Mouse (Mus musculus) hindbrain, embryonic 13.5 days (tissue): ENCODE results near the gene S100a14. TPM values are rescaled to one million over a fixed set of nuclear protein-coding genes. Genes with fewer than 3 reads are reported as not detected.

Source experiments
- ATAC-seq: fragments of 200-750 bp; cut with Nextera tagmentation; 2 replicates; pipeline ENCODE4 v1.8.0; 2017; ENCODE audit warnings: moderate TSS enrichment; ENCODE audit not compliant: low FRiP score
- H3K27ac ChIP-seq: fragments of 300-500 bp; sonication (generic); 2 replicates; pipeline ENCODE4 v1.5.1; 2015; ENCODE audit warnings: inconsistent platforms, mild to moderate bottlenecking, moderate library complexity
- H3K27me3 ChIP-seq: fragments of 300-500 bp; sonication (generic); 2 replicates; pipeline ENCODE4 v1.6.1; 2015; ENCODE audit warnings: mild to moderate bottlenecking, inconsistent platforms
- H3K36me3 ChIP-seq: fragments of 300-500 bp; sonication (generic); 2 replicates; pipeline ENCODE4 v1.6.1; 2015; ENCODE audit warnings: mild to moderate bottlenecking, inconsistent platforms
- H3K4me1 ChIP-seq: fragments of 300-500 bp; sonication (generic); replicated peaks from 2 replicates; pipeline ENCODE4 v1.6.1; 2015; ENCODE audit warnings: inconsistent platforms
- H3K4me2 ChIP-seq: fragments of 300-500 bp; sonication (generic); 2 replicates; pipeline ENCODE4 v1.6.1; 2015; ENCODE audit warnings: inconsistent platforms, mild to moderate bottlenecking, moderate library complexity
- H3K4me3 ChIP-seq: fragments of 300-500 bp; sonication (generic); 2 replicates; pipeline ENCODE4 v1.5.1; 2015; ENCODE audit warnings: mild to moderate bottlenecking, inconsistent platforms
- H3K9ac ChIP-seq: fragments of 300-500 bp; sonication (generic); 2 replicates; pipeline ENCODE4 v1.6.1; 2015; ENCODE audit warnings: mild to moderate bottlenecking, inconsistent platforms
- H3K9me3 ChIP-seq: fragments of 300-500 bp; sonication (generic); 2 replicates; pipeline ENCODE4 v1.6.1; 2016; ENCODE audit warnings: inconsistent platforms
- WGBS: fragments of 180-500 bp; shearing (Covaris S2); methylation state at CpG from one replicate; pipeline ENCODE4 v1.1.7; 2015; 5-methylcytosine and 5-hydroxymethylcytosine counted together
- polyA plus RNA-seq: library from polyadenylated mRNA; unstranded; fragments of >200 nt; fragmentation: Nextera tagmentation; extraction: Ambion mirVana; gene quantifications from 2 replicates; pipeline ENCODE4 v1.2.1, GENCODE M21; 2015

The S100a14 gene
- polyA plus RNA-seq, 1 experiment from 2014 or later: not detected

DNA sequence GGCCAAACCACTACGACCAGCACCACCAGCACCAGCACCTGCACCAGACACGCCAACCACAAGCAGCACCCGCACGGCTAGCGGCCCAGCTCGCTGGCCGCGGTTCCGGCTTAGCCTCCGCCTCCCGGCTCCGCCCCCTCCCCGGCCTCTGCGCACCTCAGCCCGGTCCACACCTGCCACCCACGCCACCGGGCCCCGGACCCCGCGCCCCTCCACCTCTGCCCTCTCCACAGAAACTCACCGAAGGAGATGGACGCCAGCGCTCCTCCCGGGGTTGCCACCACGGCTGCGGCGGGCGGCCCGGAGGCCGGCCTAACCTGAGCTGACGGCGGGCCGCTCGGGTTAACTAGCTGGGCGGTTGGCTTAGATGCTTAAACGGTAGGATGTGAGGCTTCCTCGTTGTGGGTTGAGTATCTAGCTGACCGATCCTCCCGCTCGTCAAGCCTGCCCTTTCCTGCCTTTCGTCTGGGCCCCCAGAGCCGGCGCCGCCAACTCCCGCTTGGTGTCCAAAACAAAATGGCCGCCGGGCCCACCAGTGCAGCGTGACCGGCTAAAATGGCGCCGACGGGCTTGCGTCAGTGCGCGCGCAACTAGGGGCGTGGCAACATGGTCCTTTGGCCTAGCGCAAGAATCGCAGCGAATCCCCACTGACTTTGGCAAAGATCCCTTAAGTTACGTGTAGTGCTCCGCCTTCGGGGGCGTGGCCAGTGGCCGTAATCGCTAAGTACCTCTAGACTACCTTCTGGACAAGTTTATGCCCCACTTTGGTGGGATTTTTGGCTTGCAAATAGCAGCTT is 17.5 kb upstream of the S100a14 start, which contains the start of gene Chtop:
Gene Chtop (minus strand): TSS at position 549 of the 797 bp plus-strand sequence.
- under 1% methylated on average over 65 of the region's 66 CpGs for WGBS
- ATAC-seq: peak; percentile 93
- H3K4me2 ChIP-seq: peak within 1 kb of the TSS; percentile 84

DNA sequence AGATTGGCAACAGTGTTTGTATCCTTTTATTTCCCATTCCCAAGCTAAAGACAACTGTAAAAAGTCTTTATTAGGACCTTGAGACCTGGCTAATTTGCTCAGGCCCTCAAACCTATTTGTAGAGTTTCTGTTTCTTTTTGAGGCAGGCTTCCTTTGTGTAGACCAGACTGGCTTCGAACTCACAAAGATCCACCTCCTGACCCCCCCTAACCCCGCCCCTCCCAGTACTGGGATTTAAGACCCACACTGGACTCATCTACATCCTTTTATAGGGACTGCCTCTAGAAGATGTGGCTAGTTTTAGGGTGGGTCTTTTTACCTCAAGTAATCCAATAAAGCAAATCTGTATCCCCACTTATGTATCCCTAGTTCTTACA is 16.9 kb upstream of the S100a14 start:
- 15% methylated on average over 2 of the region's 2 CpGs for WGBS
- peak; percentile 26 for ATAC-seq

More for the DNA sequence above, 17.5 kb upstream of the S100a14 start, which contains the start of gene Chtop:
- Histone ChIP-seq H3K27me3 (peaks cover 29% of the 10 kb centered on the region), H3K36me3 (peaks cover 32% of the 10 kb centered on the region), H3K9ac (peak within 1 kb of the TSS; percentile 98), H3K4me1 (peaks cover 29% of the 10 kb centered on the region), H3K4me3 (peak within 1 kb of the TSS; percentile 93), H3K9me3 (no peaks in the 10 kb centered on the region), H3K27ac (peak within 1 kb of the TSS; percentile 98)

DNA sequence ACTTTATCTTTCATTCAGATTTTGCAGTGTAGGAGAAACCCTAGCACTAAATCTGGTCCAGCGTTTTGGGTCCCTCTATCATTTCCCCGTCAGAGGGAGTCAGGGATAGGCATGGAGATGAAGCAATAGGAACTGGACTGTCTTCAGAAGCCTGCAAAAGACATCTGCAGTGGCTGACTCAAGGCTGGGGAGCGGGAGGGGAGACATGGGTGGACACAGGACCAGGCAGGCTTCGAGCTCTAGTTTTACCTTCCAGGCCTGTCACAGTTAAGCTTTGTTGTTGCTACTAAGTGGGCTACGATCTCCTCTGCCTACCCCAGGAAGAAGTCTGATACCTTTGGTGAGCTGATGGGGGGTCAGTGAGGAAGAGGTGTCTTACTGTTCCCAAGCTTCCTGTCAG is 14.4 kb upstream of the S100a14 start:
- H3K4me2 ChIP-seq: no peak overlapping the region
- H3K9me3 ChIP-seq: no peaks in the 10 kb centered on the region
- no peak overlapping the region for H3K27ac ChIP-seq
- H3K9ac ChIP-seq: no peak overlapping the region
- peaks cover 2% of the 10 kb centered on the region for H3K36me3 ChIP-seq
- WGBS: 94% methylated on average over 5 of the region's 5 CpGs
- ATAC-seq: no peak
- peaks cover 30% of the 10 kb centered on the region for H3K4me1 ChIP-seq
- no peak overlapping the region for H3K4me3 ChIP-seq
- peaks cover 48% of the 10 kb centered on the region for H3K27me3 ChIP-seq

More for the DNA sequence above, 16.9 kb upstream of the S100a14 start:
- Histone ChIP-seq H3K27me3 (peaks cover 34% of the 10 kb centered on the region), H3K36me3 (peaks cover 27% of the 10 kb centered on the region), H3K4me3 (peak overlapping the region; percentile 93), H3K9ac (no peak overlapping the region), H3K4me2 (peak overlapping the region; percentile 53), H3K4me1 (peaks cover 33% of the 10 kb centered on the region), H3K27ac (peak overlapping the region; percentile 59; the same call in 1 of the 2 replicates), H3K9me3 (no peaks in the 10 kb centered on the region)

DNA sequence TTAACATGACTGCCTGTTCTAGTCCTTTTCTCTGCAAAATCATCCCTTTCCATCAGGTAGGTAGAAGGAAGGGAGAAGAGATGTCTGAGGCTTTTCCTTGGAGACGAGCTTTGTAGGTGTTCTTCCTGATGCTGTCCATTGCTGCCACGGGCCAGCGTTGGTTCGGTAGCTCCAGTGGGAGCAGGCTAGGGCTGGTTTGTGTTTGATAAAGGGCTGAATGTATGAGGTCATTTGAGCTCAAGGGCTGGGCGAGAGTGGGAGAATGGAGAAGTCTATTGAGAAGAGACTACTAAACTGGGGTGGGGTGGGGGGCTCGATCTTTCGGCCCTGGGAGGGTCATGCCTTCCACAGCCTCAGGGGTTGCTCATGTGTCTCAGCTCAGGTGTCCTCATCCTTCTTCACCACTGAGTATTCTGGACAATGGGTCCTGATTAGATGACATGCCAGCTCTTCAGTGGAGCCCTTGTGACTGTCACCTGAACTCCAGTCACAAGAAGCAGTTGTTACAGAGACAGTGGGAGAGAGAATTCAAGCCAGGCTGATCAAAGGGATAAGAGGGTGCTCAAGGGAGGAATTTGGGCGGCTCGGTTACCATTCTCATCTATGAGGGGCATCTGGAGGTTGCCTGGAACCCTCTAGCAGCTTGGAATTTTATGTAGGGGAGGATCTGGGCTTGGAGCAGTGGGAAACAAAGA is 13.6 kb upstream of the S100a14 start:
- ATAC-seq: no peak

DNA sequence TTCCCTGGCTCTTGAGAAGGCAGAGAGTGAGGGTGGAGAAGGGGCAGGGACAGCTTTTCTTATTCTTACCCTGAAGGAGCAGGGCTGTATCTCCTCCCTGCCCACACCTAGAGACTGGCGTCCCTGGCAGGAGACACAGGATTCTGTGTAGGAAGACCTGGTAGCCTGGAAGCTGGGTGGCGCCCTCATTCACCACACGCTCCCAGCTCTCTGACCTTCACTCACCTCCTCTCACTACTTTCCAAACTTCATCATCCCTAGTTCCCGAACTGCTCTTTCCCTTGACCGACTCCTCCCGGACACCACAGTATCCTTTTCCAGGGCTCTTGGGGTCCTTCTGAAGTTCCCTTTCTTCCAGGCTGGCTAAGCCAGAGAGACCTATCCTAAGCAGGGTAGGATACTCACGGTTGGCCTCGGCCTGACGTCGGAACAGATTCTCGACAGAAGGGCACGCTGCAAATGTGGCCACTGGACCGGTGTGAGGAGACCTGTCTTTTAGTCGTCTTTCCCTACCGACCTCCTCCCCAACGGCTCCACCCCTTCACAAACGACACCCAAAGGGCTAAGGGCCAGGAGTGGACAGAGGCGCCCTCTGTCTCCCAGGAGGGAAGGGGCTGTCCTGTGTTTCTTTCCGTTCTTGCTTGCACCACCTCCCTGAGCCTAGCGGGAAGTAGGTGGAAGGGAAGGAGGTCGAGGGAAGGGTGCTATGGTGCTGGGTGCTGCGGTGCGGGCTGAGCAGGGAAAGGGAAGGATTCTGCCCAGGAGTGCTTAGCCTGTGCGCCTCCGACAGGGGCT is 12.7 kb upstream of the S100a14 start, which contains the start of the genes S100a1 and S100a13:
Gene S100a1 (minus strand): TSS at position 597 of the 795 bp plus-strand sequence.
Gene S100a13 (plus strand): TSS at position 640 of the 795 bp plus-strand sequence.
- H3K27me3 ChIP-seq: peaks cover 48% of the 10 kb centered on the region
- 4% methylated on average over 25 of the region's 25 CpGs for WGBS
- peak within 1 kb of the TSS; percentile 59 for H3K4me2 ChIP-seq
- H3K9ac ChIP-seq: peak within 1 kb of the TSS; percentile 43
- H3K36me3 ChIP-seq: no peaks in the 10 kb centered on the region
- no peak for ATAC-seq
- no peaks in the 10 kb centered on the region for H3K9me3 ChIP-seq
- no peak within 1 kb of the TSS for H3K27ac ChIP-seq
- peaks cover 20% of the 10 kb centered on the region for H3K4me1 ChIP-seq
- H3K4me3 ChIP-seq: peak within 1 kb of the TSS; percentile 34

More for the DNA sequence above, 13.6 kb upstream of the S100a14 start:
- peaks cover 22% of the 10 kb centered on the region for H3K4me1 ChIP-seq
- no peak overlapping the region for H3K9ac ChIP-seq
- H3K4me3 ChIP-seq: no peak overlapping the region
- H3K36me3 ChIP-seq: no peaks in the 10 kb centered on the region
- no peaks in the 10 kb centered on the region for H3K9me3 ChIP-seq
- H3K27ac ChIP-seq: no peak overlapping the region
- 80% methylated on average over 9 of the region's 9 CpGs for WGBS
- peak overlapping the region; percentile 59; the same call in 1 of the 2 replicates for H3K4me2 ChIP-seq
- H3K27me3 ChIP-seq: peaks cover 48% of the 10 kb centered on the region

DNA sequence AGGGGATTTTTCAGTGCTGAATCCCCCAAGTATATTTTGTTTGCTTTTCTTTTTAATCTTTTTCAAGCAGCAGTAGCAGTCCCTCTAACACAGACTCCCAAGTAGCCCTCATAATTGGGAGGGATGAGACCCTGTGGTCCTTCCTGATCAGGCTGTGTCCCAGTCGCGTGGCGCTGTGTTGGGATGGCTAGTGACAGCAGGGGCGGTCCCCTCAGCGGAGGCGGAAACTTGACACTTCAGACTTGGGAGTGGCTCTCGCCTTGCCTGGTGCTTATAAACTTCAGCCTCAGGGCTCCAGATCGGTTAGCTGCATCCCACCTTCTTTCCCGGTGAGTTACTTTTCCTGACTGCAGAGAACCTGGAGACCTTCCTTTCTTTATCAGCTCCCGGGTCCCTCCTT is 12.0 kb upstream of the S100a14 start:
- Histone ChIP-seq H3K27me3 (peaks cover 48% of the 10 kb centered on the region), H3K9ac (peak overlapping the region; percentile 43), H3K4me1 (peaks cover 20% of the 10 kb centered on the region), H3K27ac (no peak overlapping the region), H3K4me2 (peak overlapping the region; percentile 59), H3K9me3 (no peaks in the 10 kb centered on the region), H3K36me3 (no peaks in the 10 kb centered on the region), H3K4me3 (peak overlapping the region; percentile 34)
- no peak for ATAC-seq
- under 1% methylated on average over 10 of the region's 10 CpGs for WGBS

DNA sequence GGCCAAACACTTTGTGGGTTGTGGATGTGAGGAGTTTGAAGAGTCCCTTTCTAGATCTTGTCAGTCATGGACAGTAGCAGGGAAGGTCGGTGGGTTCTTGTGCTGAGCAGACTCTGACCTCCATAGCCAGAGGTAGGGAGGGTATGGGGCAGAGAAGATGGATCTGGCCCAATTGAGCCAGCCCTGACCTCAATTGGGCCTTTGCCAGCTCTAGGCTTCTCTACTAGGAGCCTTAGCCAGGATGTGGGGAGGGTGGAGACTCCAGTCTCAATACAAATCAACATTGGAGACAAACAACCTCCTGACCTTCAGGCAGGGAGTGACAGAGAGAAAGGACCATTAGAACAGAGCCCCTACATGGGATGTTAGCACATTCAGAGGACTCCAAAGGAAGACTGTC is 11.4 kb upstream of the S100a14 start:
- ATAC-seq: no peak
- H3K9ac ChIP-seq: peak overlapping the region; percentile 43; the same call in 1 of the 2 replicates
- H3K36me3 ChIP-seq: no peaks in the 10 kb centered on the region
- no peak overlapping the region for H3K27ac ChIP-seq
- peaks cover 20% of the 10 kb centered on the region for H3K4me1 ChIP-seq
- H3K9me3 ChIP-seq: no peaks in the 10 kb centered on the region
- WGBS: 60% methylated on average over 1 of the region's 1 CpGs
- peak overlapping the region; percentile 59 for H3K4me2 ChIP-seq
- peaks cover 48% of the 10 kb centered on the region for H3K27me3 ChIP-seq
- peak overlapping the region; percentile 34; the same call in 1 of the 2 replicates for H3K4me3 ChIP-seq

DNA sequence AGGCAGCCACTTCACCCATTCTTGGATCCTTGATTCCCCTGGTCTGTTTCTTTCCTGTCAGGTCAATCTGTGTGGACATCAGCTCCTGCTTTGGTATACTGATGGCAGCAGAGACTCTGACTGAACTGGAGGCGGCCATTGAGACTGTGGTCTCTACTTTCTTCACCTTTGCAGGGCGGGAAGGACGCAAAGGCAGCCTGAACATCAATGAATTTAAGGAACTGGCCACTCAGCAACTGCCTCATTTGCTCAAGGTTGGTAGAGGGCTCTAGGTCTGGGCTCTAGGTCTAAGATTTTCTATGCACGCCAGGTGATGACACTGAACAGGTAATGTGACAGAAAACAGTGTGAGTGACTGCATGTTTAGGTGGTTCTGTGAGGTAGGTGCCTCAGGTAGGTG is 10.9 kb upstream of the S100a14 start:
- Histone ChIP-seq H3K27me3 (peaks cover 47% of the 10 kb centered on the region), H3K9ac (no peak overlapping the region), H3K9me3 (no peaks in the 10 kb centered on the region), H3K4me3 (no peak overlapping the region), H3K4me2 (no peak overlapping the region), H3K27ac (no peak overlapping the region), H3K36me3 (no peaks in the 10 kb centered on the region), H3K4me1 (peaks cover 20% of the 10 kb centered on the region)
- no peak for ATAC-seq
- WGBS: 89% methylated on average over 4 of the region's 4 CpGs

DNA sequence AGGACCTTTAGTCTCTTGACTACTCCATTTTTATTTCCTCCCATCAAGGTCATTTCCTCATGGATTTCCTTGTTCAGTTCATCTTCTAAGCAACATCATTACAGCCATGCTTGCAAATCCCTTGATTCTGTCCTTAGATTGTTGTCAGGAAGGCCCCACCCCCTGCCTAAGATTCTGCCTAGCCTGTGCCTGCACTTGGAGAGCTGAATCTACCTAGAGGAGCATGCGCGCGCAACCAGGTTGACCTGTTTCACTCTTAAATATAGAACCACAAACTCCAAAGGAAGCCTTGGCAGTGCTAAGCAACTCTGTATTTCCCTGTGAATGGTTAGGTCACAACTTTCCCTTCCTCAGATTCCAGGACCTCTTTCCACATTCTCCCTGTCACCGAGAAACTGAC is 8.9 kb upstream of the S100a14 start:
- H3K4me1 ChIP-seq: peaks cover 20% of the 10 kb centered on the region
- no peak overlapping the region for H3K9ac ChIP-seq
- peaks cover 36% of the 10 kb centered on the region for H3K27me3 ChIP-seq
- H3K4me3 ChIP-seq: no peak overlapping the region
- no peak for ATAC-seq
- H3K27ac ChIP-seq: no peak overlapping the region
- H3K36me3 ChIP-seq: no peaks in the 10 kb centered on the region
- H3K4me2 ChIP-seq: no peak overlapping the region
- no peaks in the 10 kb centered on the region for H3K9me3 ChIP-seq
- WGBS: 89% methylated on average over 4 of the region's 4 CpGs

DNA sequence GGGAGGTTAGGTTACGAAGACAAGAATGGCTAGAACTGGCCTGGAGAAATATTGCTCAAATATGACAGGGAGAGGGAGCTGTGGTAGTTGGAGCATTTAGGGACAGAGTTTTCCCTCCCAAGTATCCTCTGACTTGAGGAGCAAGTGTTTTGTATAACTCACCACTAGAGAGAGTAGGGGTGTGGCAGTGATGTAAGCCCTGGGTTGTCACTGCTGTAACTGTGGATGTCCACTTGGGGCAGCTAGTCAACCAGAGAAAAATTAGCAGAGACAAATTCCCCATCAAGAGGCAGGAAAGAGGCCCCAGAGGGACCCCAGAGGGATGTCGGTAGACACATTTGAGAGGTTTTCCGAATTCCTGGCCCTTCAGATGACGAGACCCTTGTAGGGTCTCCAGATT is 1.2 kb upstream of the S100a14 start:
- no peak overlapping the region for H3K27ac ChIP-seq
- H3K27me3 ChIP-seq: 0 out of 2 replicates have a peak, but pooled peaks cover 3% of the 10 kb centered on the region
- H3K36me3 ChIP-seq: no peaks in the 10 kb centered on the region
- no peak overlapping the region for H3K9ac ChIP-seq
- WGBS: 62% methylated on average over 4 of the region's 4 CpGs
- H3K4me3 ChIP-seq: no peak overlapping the region
- no peaks in the 10 kb centered on the region for H3K4me1 ChIP-seq
- H3K4me2 ChIP-seq: no peak overlapping the region
- no peaks in the 10 kb centered on the region for H3K9me3 ChIP-seq
- no peak for ATAC-seq

DNA sequence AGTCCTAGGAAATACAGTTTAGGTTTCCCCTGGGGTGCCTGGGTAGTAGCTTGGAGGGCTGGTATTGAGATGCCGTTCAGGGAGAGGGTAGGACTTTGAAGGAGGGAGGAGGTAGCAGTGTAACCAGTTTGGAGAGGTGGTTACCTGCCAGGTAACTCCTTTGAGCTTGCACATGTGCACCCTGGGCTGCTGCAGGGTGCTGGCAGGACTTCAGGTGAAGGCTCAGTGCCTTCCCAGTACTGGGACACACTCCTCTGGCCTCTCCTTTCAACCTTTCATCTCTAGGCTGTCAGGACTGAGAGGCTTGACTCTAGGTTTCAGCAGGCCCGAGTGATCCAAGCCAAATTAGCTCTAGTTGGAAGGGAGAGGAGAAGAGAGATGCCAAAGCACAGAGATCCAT is 580 bp upstream of the S100a14 start:
- no peak overlapping the region for H3K4me3 ChIP-seq
- ATAC-seq: no peak
- H3K4me1 ChIP-seq: no peaks in the 10 kb centered on the region

More for the DNA sequence above, 580 bp upstream of the S100a14 start:
- Histone ChIP-seq H3K27ac (no peak overlapping the region), H3K36me3 (no peaks in the 10 kb centered on the region), H3K9ac (no peak overlapping the region), H3K27me3 (0 out of 2 replicates have a peak, but pooled peaks cover 3% of the 10 kb centered on the region), H3K4me2 (no peak overlapping the region), H3K9me3 (no peaks in the 10 kb centered on the region)
- WGBS: 92% methylated on average over 2 of the region's 2 CpGs
